Mouse (Mus musculus): Measurements from ENCODE around the gene Polr2j. TPM values are rescaled to one million over a fixed set of nuclear protein-coding genes. Genes with fewer than 3 reads are reported as not detected.

The Polr2j gene
- 10 to 100 TPM; 63.4 to 67.3 TPM for total RNA-seq (2021)

- DNase-seq = peak; percentile 97
Observed at GRCm38 (mm10) chr5:136115891-136116783, at the start of gene Polr2j. Gene Polr2j (plus strand): TSS chr5:136116631.

- no peak for DNase-seq
Observed at GRCm38 (mm10) chr5:136069411-136069810, 47.0 kb upstream of the Polr2j start.

- DNase-seq = no peak
Observed at GRCm38 (mm10) chr5:136073051-136073450, 43.4 kb upstream of the Polr2j start.

GRCm38 (mm10) chr5:136073526-136073925 is 42.9 kb upstream of the Polr2j start:
- no peak for DNase-seq

GRCm38 (mm10) chr5:136075076-136075475 is 41.4 kb upstream of the Polr2j start:
- no peak for DNase-seq

GRCm38 (mm10) chr5:136076284-136076683 is 40.1 kb upstream of the Polr2j start:
- DNase-seq = peak; percentile 40

- DNase-seq = no peak
Observed at GRCm38 (mm10) chr5:136077001-136077550, 39.4 kb upstream of the Polr2j start.

- no peak for DNase-seq
Observed at GRCm38 (mm10) chr5:136078136-136078535, 38.3 kb upstream of the Polr2j start.

- DNase-seq = no peak
Observed at GRCm38 (mm10) chr5:136082345-136082744, 34.1 kb upstream of the Polr2j start.

- DNase-seq = peak; percentile 94
Observed at GRCm38 (mm10) chr5:136083669-136084107, 32.7 kb upstream of the Polr2j start, which contains the start of gene Rasa4. Gene Rasa4 (plus strand): TSS chr5:136083916.

GRCm38 (mm10) chr5:136084144-136084881 is 32.1 kb upstream of the Polr2j start:
- DNase-seq = no peak

GRCm38 (mm10) chr5:136084891-136085651 is 31.4 kb upstream of the Polr2j start:
- no peak for DNase-seq

GRCm38 (mm10) chr5:136086290-136086689 is 30.1 kb upstream of the Polr2j start:
- no peak for DNase-seq

- DNase-seq = peak; percentile 19
Observed at GRCm38 (mm10) chr5:136088821-136089575, 27.4 kb upstream of the Polr2j start.

GRCm38 (mm10) chr5:136091927-136092326 is 24.5 kb upstream of the Polr2j start:
- no peak for DNase-seq

- no peak for DNase-seq
Observed at GRCm38 (mm10) chr5:136094249-136095010, 22.0 kb upstream of the Polr2j start.

GRCm38 (mm10) chr5:136095089-136095488 is 21.3 kb upstream of the Polr2j start:
- DNase-seq = no peak

GRCm38 (mm10) chr5:136098536-136098935 is 17.9 kb upstream of the Polr2j start:
- DNase-seq = no peak

- peak; percentile 77 for DNase-seq
Observed at GRCm38 (mm10) chr5:136102099-136102820, 14.2 kb upstream of the Polr2j start.

- peak; percentile 46 for DNase-seq
Observed at GRCm38 (mm10) chr5:136104511-136104910, 11.9 kb upstream of the Polr2j start.
